Comparison of ENCODE assay signal across 8 mouse cellular contexts in genomic region chr10:78752452-78753191, GRCm38 (mm10). TPM values are rescaled to one million over a fixed set of nuclear protein-coding genes. Genes with fewer than 3 reads are reported as not detected.
DNase-seq lines count a peak whose midpoint lies in the region; ATAC-seq and TF ChIP-seq lines count a peak whose summit lies in the region.

Gene Ccdc105 (minus strand): TSS chr10:78753065.

- 1% methylated on average over 61 of the region's 61 CpGs for WGBS in cerebellum, adult 2 months
- WGBS in forebrain, postnatal 0 days = 2% methylated on average over 61 of the region's 61 CpGs
- under 1% methylated on average over 61 of the region's 61 CpGs for WGBS in hindbrain, embryonic 14.5 days
- under 1% methylated on average over 61 of the region's 61 CpGs for WGBS in midbrain, embryonic 13.5 days
- WGBS in stomach, postnatal 0 days = 2% methylated on average over 56 of the region's 61 CpGs

- peak; percentile 92 for TF ChIP-seq POLR2A in cerebellum, adult 2 months (IDR thresholded peaks at IDR 0.05; ENCODE audit: borderline replicate concordance, insufficient read depth, low read length)

- peak within 1 kb of the TSS; percentile 84 for H3K4me3 ChIP-seq in cerebellum, adult 2 months (replicated peaks; ENCODE audit: insufficient read depth, low read depth, low read length)
- H3K4me3 ChIP-seq in forebrain, postnatal 0 days (ENCODE audit: low read depth, low read length) = peak within 1 kb of the TSS; percentile 49
- peak within 1 kb of the TSS; percentile 52 for H3K4me3 ChIP-seq in hindbrain, embryonic 14.5 days (replicated peaks; ENCODE audit: low read length)
- peak within 1 kb of the TSS; percentile 55 for H3K4me3 ChIP-seq in midbrain, embryonic 13.5 days (replicated peaks)
- peak within 1 kb of the TSS; percentile 49 for H3K4me3 ChIP-seq in stomach, postnatal 0 days (ENCODE audit: low read depth, low read length)

- no peak for TF ChIP-seq CTCF in cerebellum, adult 2 months (IDR thresholded peaks at IDR 0.05; ENCODE audit: borderline replicate concordance, insufficient read depth, low read depth, low read length)
- TF ChIP-seq CTCF in forebrain, postnatal 0 days (IDR thresholded peaks at IDR 0.05; ENCODE audit: low read depth) = peak; percentile 10
- TF ChIP-seq CTCF in stomach, postnatal 0 days (IDR thresholded peaks at IDR 0.05; ENCODE audit: low read depth) = no peak

- H3K27ac ChIP-seq in cerebellum, adult 2 months (ENCODE audit: insufficient read depth, low read length) = peak within 1 kb of the TSS; percentile 56
- H3K27ac ChIP-seq in forebrain, postnatal 0 days (ENCODE audit: low read depth, low read length) = peak within 1 kb of the TSS; percentile 94
- peak within 1 kb of the TSS; percentile 92 for H3K27ac ChIP-seq in hindbrain, embryonic 14.5 days
- peak within 1 kb of the TSS; percentile 87 for H3K27ac ChIP-seq in midbrain, embryonic 13.5 days
- 0 out of 2 replicates have a peak within 1 kb of the TSS, but pooled peaks have one; percentile 13 for H3K27ac ChIP-seq in stomach, postnatal 0 days (replicated peaks)

- peak within 1 kb of the TSS; percentile 89 for H3K4me2 ChIP-seq in forebrain, postnatal 0 days (ENCODE audit: low read depth)
- peak within 1 kb of the TSS; percentile 94 for H3K4me2 ChIP-seq in hindbrain, embryonic 14.5 days (replicated peaks)
- H3K4me2 ChIP-seq in midbrain, embryonic 13.5 days (replicated peaks) = peak within 1 kb of the TSS; percentile 73
- H3K4me2 ChIP-seq in stomach, postnatal 0 days (replicated peaks; ENCODE audit: low read depth) = peak within 1 kb of the TSS; percentile 82

- H3K36me3 ChIP-seq in forebrain, postnatal 0 days (ENCODE audit: insufficient read depth) = no peaks in the 10 kb centered on the region
- no peaks in the 10 kb centered on the region for H3K36me3 ChIP-seq in hindbrain, embryonic 14.5 days (replicated peaks; ENCODE audit: control insufficient read depth, insufficient read depth)
- no peaks in the 10 kb centered on the region for H3K36me3 ChIP-seq in midbrain, embryonic 13.5 days
- H3K36me3 ChIP-seq in stomach, postnatal 0 days (ENCODE audit: control insufficient read depth, insufficient read depth, low read length) = no peaks in the 10 kb centered on the region

- H3K9ac ChIP-seq in forebrain, postnatal 0 days = peak within 1 kb of the TSS; percentile 83
- H3K9ac ChIP-seq in hindbrain, embryonic 14.5 days = peak within 1 kb of the TSS; percentile 86
- H3K9ac ChIP-seq in midbrain, embryonic 13.5 days (replicated peaks) = peak within 1 kb of the TSS; percentile 75
- peak within 1 kb of the TSS; percentile 65 for H3K9ac ChIP-seq in stomach, postnatal 0 days (ENCODE audit: low read length)

- DNase-seq in adrenal gland, adult 2 months = peak; percentile 71
- DNase-seq in cerebellum, adult 2 months = peak; percentile 81 to 83
- peak; percentile 95 for DNase-seq in forebrain, postnatal 0 days
- peak; percentile 92 for DNase-seq in hindbrain, embryonic 14.5 days (ENCODE audit: low spot score)
- peak; percentile 83 to 87 for DNase-seq in left cerebral cortex, postnatal 14 days (ENCODE audit: low spot score in 2 of 2)
- DNase-seq in stomach, postnatal 0 days (ENCODE audit: low spot score) = peak; percentile 55
- no peak for DNase-seq in adipocyte (ENCODE audit: low spot score)

- intact Hi-C loops in left cerebral cortex, postnatal 14 days (cut with DNase I) = loop anchor here (5.0 to 10.0 kb wide), 2 partner anchors 118 to 345 kb away; partner anchors contain the start of gene 2610008E11Rik

- H3K27me3 ChIP-seq in cerebellum, adult 2 months (ENCODE audit: control insufficient read depth, insufficient read depth, low read length) = no peaks in the 10 kb centered on the region
- no peaks in the 10 kb centered on the region for H3K27me3 ChIP-seq in forebrain, postnatal 0 days (ENCODE audit: insufficient read depth, low read length)
- H3K27me3 ChIP-seq in hindbrain, embryonic 14.5 days (ENCODE audit: control insufficient read depth, insufficient read depth, low read length) = no peaks in the 10 kb centered on the region
- peaks cover 21% of the 10 kb centered on the region for H3K27me3 ChIP-seq in midbrain, embryonic 13.5 days
- H3K27me3 ChIP-seq in stomach, postnatal 0 days (ENCODE audit: control insufficient read depth, insufficient read depth, low read length) = no peaks in the 10 kb centered on the region

- H3K4me1 ChIP-seq in cerebellum, adult 2 months (ENCODE audit: control insufficient read depth, insufficient read depth, low read length) = no peaks in the 10 kb centered on the region
- no peaks in the 10 kb centered on the region for H3K4me1 ChIP-seq in forebrain, postnatal 0 days (ENCODE audit: insufficient read depth)
- peaks cover 6% of the 10 kb centered on the region; the same call in 1 of the 2 replicates for H3K4me1 ChIP-seq in hindbrain, embryonic 14.5 days (replicated peaks; ENCODE audit: control insufficient read depth, insufficient read depth, low read length)
- H3K4me1 ChIP-seq in midbrain, embryonic 13.5 days (replicated peaks) = 0 out of 2 replicates have a peak, but pooled peaks cover 8% of the 10 kb centered on the region
- H3K4me1 ChIP-seq in stomach, postnatal 0 days (replicated peaks; ENCODE audit: control insufficient read depth, insufficient read depth) = peaks cover 4% of the 10 kb centered on the region; the same call in 1 of the 2 replicates

- H3K9me3 ChIP-seq in forebrain, postnatal 0 days (ENCODE audit: low read length) = no peaks in the 10 kb centered on the region
- H3K9me3 ChIP-seq in hindbrain, embryonic 14.5 days (ENCODE audit: control insufficient read depth, low read length) = no peaks in the 10 kb centered on the region
- no peaks in the 10 kb centered on the region for H3K9me3 ChIP-seq in midbrain, embryonic 13.5 days
- no peaks in the 10 kb centered on the region for H3K9me3 ChIP-seq in stomach, postnatal 0 days (ENCODE audit: control insufficient read depth, low read length)

- ATAC-seq in forebrain, postnatal 0 days = peak; percentile 96
- ATAC-seq in hindbrain, embryonic 14.5 days (ENCODE audit: low FRiP score) = peak; percentile 95
- peak; percentile 95 for ATAC-seq in midbrain, embryonic 13.5 days
- ATAC-seq in stomach, postnatal 0 days (ENCODE audit: low FRiP score, low TSS enrichment) = peak; percentile 83

- TF ChIP-seq EP300 in stomach, postnatal 0 days (optimal IDR thresholded peaks at IDR 0.05) = no peak

RNA-seq across cellular contexts. Expression of gene Ccdc105, which starts in this region (rescaled TPM):
- total RNA-seq in adrenal gland, adult 2 months (2021) = not detected
- 0.07 TPM in 1 of 2 replicates, not detected in the other for polyA plus RNA-seq in adrenal gland, adult 2 months (2012; rRNA removed)
- polyA plus RNA-seq in cerebellum, adult 2 months (2012; rRNA removed) = 0.27 and 0.33 TPM in 2 replicates
- not detected in 2 replicates for total RNA-seq in forebrain, postnatal 0 days (2014; rRNA removed)
- 0.16 and 0.17 TPM in 2 replicates for polyA plus RNA-seq in forebrain, postnatal 0 days (2015; fragmentation: Nextera tagmentation; extraction: Ambion mirVana)
- 0.23 and 0.35 TPM in 2 replicates for polyA plus RNA-seq in hindbrain, embryonic 14.5 days (2014; fragmentation: Nextera tagmentation; extraction: Ambion mirVana)
- total RNA-seq in left cerebral cortex, postnatal 14 days (2021) = under 1 TPM; 0.46 to 0.51 TPM
- 0.19 and 0.41 TPM in 2 replicates for polyA plus RNA-seq in midbrain, embryonic 13.5 days (2015; fragmentation: Nextera tagmentation; extraction: Ambion mirVana)
- polyA plus RNA-seq in stomach, postnatal 0 days (2015; fragmentation: Nextera tagmentation; extraction: Ambion mirVana) = 0.07 TPM in 1 of 2 replicates, not detected in the other

Comparison
In these comparisons a context has a peak if more than half of its experiments do, and no peak if none do; other contexts are left out.
1. Peak in DNase-seq in adrenal gland, adult 2 months; RNA of the gene not detected or under 1 TPM.
2. Peak in DNase-seq, H3K4me3 ChIP-seq and H3K27ac ChIP-seq in cerebellum, adult 2 months; RNA of the gene not detected or under 1 TPM.
3. Peak in DNase-seq, ATAC-seq, H3K4me3 ChIP-seq, H3K27ac ChIP-seq, H3K9ac ChIP-seq and H3K4me2 ChIP-seq in forebrain, postnatal 0 days; RNA of the gene not detected or under 1 TPM.
4. Peak in DNase-seq, ATAC-seq, H3K4me3 ChIP-seq, H3K27ac ChIP-seq, H3K9ac ChIP-seq and H3K4me2 ChIP-seq in hindbrain, embryonic 14.5 days; RNA of the gene not detected or under 1 TPM.
5. Peak in DNase-seq in left cerebral cortex, postnatal 14 days; RNA of the gene not detected or under 1 TPM.
6. Peak in ATAC-seq, H3K4me3 ChIP-seq, H3K27ac ChIP-seq, H3K9ac ChIP-seq and H3K4me2 ChIP-seq in midbrain, embryonic 13.5 days; RNA of the gene not detected or under 1 TPM.
7. Peak in DNase-seq, ATAC-seq, H3K4me3 ChIP-seq, H3K27ac ChIP-seq, H3K9ac ChIP-seq and H3K4me2 ChIP-seq in stomach, postnatal 0 days; RNA of the gene not detected or under 1 TPM.
8. H3K27ac ChIP-seq: peak in every context shown above with its lines; median percentile 94 in forebrain, postnatal 0 days; 92 in hindbrain, embryonic 14.5 days; 87 in midbrain, embryonic 13.5 days; 56 in cerebellum, adult 2 months; 13 in stomach, postnatal 0 days.